Mouse (Mus musculus): ENCODE results near the gene Myadml2. TPM values are rescaled to one million over a fixed set of nuclear protein-coding genes. Genes with fewer than 3 reads are reported as not detected.
A peak's percentile ranks its signal among the peaks of the same experiment; 100 is the strongest.

Gene Myadml2
- polyA plus RNA-seq, 1 experiment from 2014 or later, result 6.7 TPM

DNA sequence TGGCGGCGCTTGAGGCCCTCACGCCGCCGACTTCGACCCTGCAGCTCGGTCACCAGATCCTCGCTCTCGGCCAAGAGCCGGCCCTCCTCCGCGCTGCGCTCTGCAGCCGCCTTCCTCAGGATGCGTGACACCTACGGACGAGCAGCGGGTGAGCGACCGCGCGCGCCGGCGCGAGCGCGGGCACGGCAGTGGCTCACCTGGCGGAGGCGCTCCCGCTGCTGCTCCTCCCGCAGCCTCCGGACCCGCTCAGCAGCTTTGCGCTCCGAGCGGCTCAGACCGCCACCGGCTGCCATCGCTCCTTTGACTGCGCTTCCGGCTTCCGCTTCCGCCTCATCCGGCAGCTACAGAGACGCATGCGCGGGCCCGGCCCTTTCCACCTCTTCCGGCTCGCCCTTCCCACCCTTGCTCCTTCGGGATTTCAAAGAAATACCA is 23.3 kb downstream of the Myadml2 start:
- Histone ChIP-seq H3K27me3 (ENCODE audit: insufficient read depth, poor library complexity, severe bottlenecking) (no peaks in the 10 kb centered on the region), H3K4me1 (peaks cover 38% of the 10 kb centered on the region), H3K27ac (peak overlapping the region; percentile 89), H3K9me3 (no peaks in the 10 kb centered on the region), H3K4me3 (peak overlapping the region; percentile 99), H3K36me3 (peaks cover 62% of the 10 kb centered on the region)
- peak; percentile 95 for DNase-seq (ENCODE audit: low spot score)
- WGBS, result 0% methylated on average over 53 of the region's 53 CpGs

DNA sequence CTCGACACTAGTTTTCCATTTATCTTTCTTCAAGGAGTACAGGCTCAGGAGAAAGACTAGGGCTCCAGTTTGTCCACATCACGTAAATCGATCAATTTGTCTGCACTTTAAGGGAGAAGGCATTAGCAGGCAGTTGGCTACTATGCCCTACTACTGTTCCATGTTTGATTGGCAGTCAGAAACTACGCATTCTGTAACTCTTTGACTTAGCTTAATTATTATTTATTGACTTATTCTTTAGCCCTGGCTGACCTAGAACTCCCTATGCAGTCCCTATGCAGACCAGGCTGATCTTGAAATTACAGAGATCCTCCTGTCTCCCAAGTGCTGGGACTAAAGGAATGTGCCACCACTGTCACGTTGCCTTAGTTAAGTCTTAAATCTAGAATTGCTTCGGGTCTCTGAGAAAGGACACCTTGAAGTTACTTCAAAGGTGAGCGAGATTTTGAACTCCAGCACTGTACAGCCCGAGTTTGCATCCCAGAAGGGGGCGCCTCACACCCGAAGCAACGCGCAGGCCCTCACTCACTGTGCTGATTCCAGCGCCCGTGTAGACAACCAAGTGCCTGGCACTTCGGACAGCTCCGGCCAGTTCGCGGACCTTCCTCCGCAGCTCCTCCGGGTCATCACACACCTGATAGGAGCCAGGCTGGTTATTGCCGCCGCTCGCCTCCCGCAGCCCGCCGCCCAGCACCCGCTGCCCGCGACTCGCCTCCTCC is 23.8 kb downstream of the Myadml2 start:
- H3K4me3 ChIP-seq, result peak overlapping the region; percentile 99
- no peaks in the 10 kb centered on the region for H3K27me3 ChIP-seq (ENCODE audit: insufficient read depth, poor library complexity, severe bottlenecking)
- peak overlapping the region; percentile 89 for H3K27ac ChIP-seq
- H3K9me3 ChIP-seq, result no peaks in the 10 kb centered on the region
- peak; percentile 92 for DNase-seq (ENCODE audit: low spot score)
- peaks cover 59% of the 10 kb centered on the region for H3K36me3 ChIP-seq
- H3K4me1 ChIP-seq, result peaks cover 33% of the 10 kb centered on the region
- 12% methylated on average over 30 of the region's 30 CpGs for WGBS

DNA sequence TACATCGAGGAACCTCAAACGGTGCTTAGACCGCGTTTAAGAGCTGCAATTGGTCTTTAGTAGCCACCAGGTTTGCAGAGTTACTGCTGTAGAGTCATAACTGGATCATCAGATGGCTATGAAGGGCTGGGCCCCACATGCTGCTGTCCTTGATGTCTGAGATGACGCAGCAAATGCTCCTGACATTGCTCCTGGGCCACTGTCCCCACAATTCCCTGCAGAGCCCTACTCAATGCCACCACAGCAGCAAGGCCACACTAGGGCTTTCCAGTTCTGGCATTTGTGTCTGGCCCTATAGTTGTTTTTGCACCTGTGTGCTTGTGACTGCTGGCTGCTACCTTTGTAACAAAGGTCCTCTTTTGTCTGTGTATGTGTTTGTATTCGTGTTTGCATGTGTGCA is 25.2 kb downstream of the Myadml2 start:
- Histone ChIP-seq H3K4me1 (peaks cover 31% of the 10 kb centered on the region), H3K4me3 (no peak overlapping the region), H3K27ac (no peak overlapping the region), H3K27me3 (ENCODE audit: insufficient read depth, poor library complexity, severe bottlenecking) (no peaks in the 10 kb centered on the region), H3K9me3 (no peaks in the 10 kb centered on the region), H3K36me3 (peaks cover 65% of the 10 kb centered on the region)
- 91% methylated on average over 6 of the region's 6 CpGs for WGBS
- DNase-seq (ENCODE audit: low spot score), result no peak

DNA sequence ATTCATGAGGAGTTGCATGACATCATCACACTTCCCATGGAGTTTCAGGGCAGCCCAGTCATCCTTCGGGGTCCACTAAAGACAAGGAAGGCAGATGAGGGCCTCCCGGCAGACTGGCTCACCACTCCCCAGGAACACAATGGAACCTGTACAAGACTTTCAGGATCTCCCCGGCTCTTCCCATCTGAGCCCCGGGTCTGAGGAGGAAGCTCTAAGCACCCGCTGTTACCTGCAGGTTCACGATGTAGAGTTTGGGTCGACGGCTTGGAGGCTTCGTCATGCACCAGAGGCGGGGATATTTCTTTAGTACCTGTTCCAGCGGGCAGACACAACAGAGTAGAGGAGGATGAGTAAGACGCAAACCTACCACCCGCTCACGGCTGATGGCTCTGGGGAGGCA is 27.8 kb downstream of the Myadml2 start:
- Histone ChIP-seq H3K4me3 (no peak overlapping the region), H3K4me1 (peaks cover 37% of the 10 kb centered on the region), H3K9me3 (no peaks in the 10 kb centered on the region), H3K27me3 (ENCODE audit: insufficient read depth, poor library complexity, severe bottlenecking) (no peaks in the 10 kb centered on the region), H3K27ac (no peak overlapping the region; the same call in 1 of the 2 replicates), H3K36me3 (peaks cover 60% of the 10 kb centered on the region)
- no peak for DNase-seq (ENCODE audit: low spot score)
- 90% methylated on average over 14 of the region's 14 CpGs for WGBS

DNA sequence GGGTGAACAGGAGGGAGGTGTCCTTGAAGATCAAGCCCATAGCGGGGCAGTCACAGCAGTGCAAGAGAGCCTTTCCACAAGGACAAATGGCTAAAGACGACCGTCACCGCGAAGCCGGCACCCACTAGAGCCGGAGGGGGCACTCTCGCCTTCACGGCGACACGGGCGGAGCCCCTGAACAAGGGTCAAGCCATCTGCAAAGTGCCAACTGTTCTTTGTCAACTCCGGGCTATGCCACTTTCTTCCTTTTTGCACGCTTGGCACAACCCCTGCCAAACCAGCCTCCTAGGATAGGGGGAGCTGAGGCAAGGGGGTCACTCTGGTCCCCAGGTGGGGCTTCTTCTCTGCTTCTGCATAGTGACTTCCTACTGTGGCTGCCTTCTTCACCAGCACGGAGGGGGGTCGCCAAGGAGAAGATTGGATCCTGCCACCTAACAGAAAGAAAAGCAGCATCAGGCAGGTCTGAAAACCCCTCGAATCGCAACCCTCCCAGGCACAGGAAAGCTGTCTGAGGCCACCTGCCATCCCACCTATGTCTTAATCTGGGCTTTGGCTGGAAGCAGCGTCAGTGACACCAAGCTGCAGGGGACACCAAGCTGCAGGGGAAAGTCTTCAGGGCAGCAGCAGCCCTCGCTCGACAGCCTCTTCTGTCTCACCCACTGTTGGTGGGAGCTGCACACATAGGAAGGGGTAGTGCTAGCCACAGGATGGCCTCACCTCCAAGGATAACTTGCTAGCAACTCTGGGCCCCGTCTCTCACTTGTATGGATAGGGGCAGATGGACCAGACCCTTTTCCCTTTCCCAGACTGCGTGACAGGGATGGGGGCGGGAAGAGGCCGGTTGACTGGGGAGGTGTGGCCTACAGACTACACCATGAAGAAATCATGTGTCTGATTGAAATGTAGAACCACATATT is 29.1 kb downstream of the Myadml2 start:
- H3K27me3 ChIP-seq (ENCODE audit: insufficient read depth, poor library complexity, severe bottlenecking), result no peaks in the 10 kb centered on the region
- WGBS, result 90% methylated on average over 25 of the region's 25 CpGs
- H3K4me3 ChIP-seq, result peak overlapping the region; percentile 79; the same call in 1 of the 2 replicates
- peaks cover 71% of the 10 kb centered on the region for H3K36me3 ChIP-seq
- H3K27ac ChIP-seq, result peak overlapping the region; percentile 89
- H3K4me1 ChIP-seq, result peaks cover 27% of the 10 kb centered on the region
- DNase-seq (ENCODE audit: low spot score), result no peak
- H3K9me3 ChIP-seq, result no peaks in the 10 kb centered on the region

DNA sequence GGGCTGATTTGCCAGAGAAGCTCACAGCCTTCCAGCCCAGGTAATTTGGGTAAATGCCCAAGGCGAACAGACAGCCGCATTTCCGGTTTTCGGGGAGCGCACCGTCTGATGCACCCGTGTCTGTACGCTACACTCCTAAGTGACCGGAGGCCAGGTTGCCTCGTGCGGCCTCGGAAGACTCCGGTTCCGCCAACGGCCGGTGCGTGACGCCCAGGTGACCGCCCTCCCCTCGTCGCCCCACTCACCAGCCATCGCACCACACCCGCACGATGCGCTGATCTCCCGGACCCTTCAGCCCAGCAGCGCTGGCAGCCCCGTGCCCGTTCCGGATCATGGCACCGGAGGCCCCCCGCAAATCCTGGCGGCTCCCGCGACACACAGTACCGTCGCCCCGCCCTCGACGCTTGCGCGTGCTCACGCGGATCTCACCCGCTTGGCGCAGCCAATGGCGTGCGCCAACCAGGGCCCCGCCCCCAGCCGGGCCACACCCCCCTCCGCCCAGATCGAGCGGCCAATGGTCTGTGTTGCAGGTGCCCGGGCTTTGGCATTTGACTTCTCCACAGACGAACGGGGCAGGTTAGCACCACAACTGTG is 30.3 kb downstream of the Myadml2 start, which contains the start of gene Pcyt2:
Pcyt2 (minus strand) TSS at position 418 of the 594 bp plus-strand sequence.
- WGBS, result under 1% methylated on average over 56 of the region's 56 CpGs
- peak within 1 kb of the TSS; percentile 89 for H3K27ac ChIP-seq

DNA sequence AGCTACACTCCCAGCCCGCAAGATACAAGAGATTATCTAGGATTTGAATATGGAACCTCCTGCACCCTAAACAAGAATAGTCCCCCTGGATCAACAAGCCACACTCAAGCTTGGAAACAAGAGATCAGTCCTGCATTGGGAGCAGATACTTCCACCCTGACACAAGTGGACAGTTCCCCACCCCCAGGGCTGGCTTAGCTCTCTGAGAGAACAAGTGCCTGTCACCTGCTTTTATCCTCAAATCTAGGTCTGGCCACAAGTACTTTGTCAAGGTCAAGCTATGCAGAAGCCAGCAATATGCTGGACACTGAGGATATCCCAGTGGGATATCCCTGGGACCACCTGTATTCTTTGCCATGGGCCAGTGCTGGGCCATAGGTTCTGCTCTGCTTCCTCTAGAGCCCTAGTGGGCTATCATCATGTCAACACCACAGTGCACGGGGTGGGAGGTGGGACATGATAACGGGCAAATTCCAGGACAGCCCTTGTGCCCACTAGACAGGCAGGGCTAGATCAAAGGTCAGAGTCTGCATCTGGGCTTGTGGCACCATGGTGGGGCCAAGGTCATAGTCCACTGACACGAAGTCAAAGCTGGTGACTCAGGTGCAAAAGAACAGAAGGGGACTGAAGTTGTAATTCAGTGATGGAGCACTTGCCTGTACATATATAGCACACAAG is 31.2 kb downstream of the Myadml2 start:
- Histone ChIP-seq H3K27me3 (ENCODE audit: insufficient read depth, poor library complexity, severe bottlenecking) (no peaks in the 10 kb centered on the region), H3K4me3 (peak overlapping the region; percentile 79), H3K27ac (peak overlapping the region; percentile 89), H3K36me3 (peaks cover 77% of the 10 kb centered on the region), H3K4me1 (peaks cover 20% of the 10 kb centered on the region), H3K9me3 (no peaks in the 10 kb centered on the region)
- DNase-seq (ENCODE audit: low spot score), result no peak
- 35% methylated on average over 4 of the region's 4 CpGs for WGBS

More for the DNA sequence above, 30.3 kb downstream of the Myadml2 start, which contains the start of gene Pcyt2:
- Histone ChIP-seq H3K9me3 (no peaks in the 10 kb centered on the region), H3K27me3 (ENCODE audit: insufficient read depth, poor library complexity, severe bottlenecking) (no peaks in the 10 kb centered on the region), H3K36me3 (peaks cover 75% of the 10 kb centered on the region), H3K4me3 (peak within 1 kb of the TSS; percentile 79), H3K4me1 (peaks cover 20% of the 10 kb centered on the region)
- DNase-seq (ENCODE audit: low spot score), result peak; percentile 96

DNA sequence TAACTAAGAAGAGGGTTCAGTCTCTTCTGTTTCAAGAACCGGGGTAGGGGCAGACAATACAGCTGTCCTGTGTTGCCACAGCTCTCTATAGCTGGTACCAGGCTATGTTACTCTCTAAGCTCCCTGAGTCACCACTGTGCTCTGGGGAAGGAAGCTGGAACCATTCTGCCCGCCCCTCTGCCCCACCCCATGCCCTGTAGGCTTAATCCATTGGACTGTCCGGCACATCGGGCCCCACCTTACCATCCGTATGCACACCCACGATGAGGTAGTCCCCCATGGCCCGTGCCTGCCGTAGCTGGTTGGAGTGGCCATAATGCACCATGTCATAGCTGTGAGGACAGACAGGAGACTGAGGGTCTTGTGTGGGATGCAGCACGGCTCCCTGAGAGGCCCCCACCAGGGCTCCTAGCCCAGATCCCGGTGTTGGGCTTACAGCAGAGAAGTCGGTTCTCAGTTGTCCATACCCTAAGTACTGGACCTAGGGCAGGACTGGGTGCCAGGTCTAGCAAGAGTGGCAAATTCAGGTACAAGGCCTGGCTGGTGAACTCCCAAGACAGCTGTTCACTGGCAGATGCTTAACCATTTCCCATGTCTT is 32.3 kb downstream of the Myadml2 start:
- no peaks in the 10 kb centered on the region; the same call in 1 of the 2 replicates for H3K27me3 ChIP-seq (ENCODE audit: insufficient read depth, poor library complexity, severe bottlenecking)
- H3K4me3 ChIP-seq, result 0 out of 2 replicates have a peak overlapping the region, but pooled peaks have one; percentile 9
- peaks cover 20% of the 10 kb centered on the region for H3K4me1 ChIP-seq
- no peak overlapping the region for H3K27ac ChIP-seq
- no peaks in the 10 kb centered on the region for H3K9me3 ChIP-seq
- no peak for DNase-seq (ENCODE audit: low spot score)
- peaks cover 77% of the 10 kb centered on the region for H3K36me3 ChIP-seq
- WGBS, result 89% methylated on average over 11 of the region's 11 CpGs

DNA sequence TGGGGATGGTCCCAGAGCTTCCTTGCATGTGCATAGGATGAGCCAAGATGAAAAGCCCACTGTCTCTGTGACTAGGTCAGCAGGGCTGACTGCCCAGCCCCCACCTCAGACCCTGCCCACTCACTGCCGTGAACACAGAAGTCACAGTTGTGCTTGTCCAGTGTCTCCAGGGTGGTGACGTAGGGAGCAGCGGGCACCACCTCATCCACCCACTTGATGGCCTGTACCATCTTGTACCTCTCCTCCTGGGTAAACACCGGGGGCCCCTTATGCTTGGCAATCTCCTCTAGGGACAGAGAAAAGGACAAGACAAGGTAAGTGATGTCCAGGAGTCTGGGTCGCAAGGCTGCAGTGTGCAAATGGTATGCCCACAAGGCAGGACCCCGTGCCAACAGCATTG is 32.8 kb downstream of the Myadml2 start:
- no peaks in the 10 kb centered on the region for H3K9me3 ChIP-seq
- peaks cover 77% of the 10 kb centered on the region for H3K36me3 ChIP-seq
- H3K4me3 ChIP-seq, result no peak overlapping the region
- WGBS, result 86% methylated on average over 6 of the region's 6 CpGs
- no peak for DNase-seq (ENCODE audit: low spot score)
- H3K27me3 ChIP-seq (ENCODE audit: insufficient read depth, poor library complexity, severe bottlenecking), result no peaks in the 10 kb centered on the region; the same call in 1 of the 2 replicates
- peaks cover 20% of the 10 kb centered on the region for H3K4me1 ChIP-seq
- H3K27ac ChIP-seq, result no peak overlapping the region

DNA sequence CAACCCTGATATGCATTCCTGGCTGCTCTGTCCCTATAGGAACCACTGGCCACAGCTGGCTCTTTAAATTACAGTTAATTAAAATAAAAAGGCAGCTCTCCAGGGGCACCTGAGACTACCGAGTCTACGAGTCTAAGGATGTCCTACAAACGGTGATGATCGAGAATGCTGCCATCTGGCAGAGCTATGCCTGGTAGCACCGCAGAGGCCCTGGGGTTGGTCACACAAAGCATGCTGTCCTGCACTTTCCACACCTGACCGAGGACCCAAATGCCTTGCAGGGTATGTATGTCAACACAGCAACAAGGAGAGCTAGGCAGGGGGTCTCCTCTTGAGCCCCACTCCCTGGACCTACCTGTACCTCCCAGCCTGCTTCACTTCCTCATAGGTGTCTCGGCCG is 34.0 kb downstream of the Myadml2 start:
- WGBS, result 89% methylated on average over 8 of the region's 8 CpGs
- Histone ChIP-seq H3K9me3 (no peaks in the 10 kb centered on the region), H3K36me3 (peaks cover 78% of the 10 kb centered on the region), H3K27me3 (ENCODE audit: insufficient read depth, poor library complexity, severe bottlenecking) (peaks cover 10% of the 10 kb centered on the region), H3K27ac (no peak overlapping the region), H3K4me1 (peaks cover 30% of the 10 kb centered on the region), H3K4me3 (no peak overlapping the region)
- DNase-seq (ENCODE audit: low spot score), result no peak

DNA sequence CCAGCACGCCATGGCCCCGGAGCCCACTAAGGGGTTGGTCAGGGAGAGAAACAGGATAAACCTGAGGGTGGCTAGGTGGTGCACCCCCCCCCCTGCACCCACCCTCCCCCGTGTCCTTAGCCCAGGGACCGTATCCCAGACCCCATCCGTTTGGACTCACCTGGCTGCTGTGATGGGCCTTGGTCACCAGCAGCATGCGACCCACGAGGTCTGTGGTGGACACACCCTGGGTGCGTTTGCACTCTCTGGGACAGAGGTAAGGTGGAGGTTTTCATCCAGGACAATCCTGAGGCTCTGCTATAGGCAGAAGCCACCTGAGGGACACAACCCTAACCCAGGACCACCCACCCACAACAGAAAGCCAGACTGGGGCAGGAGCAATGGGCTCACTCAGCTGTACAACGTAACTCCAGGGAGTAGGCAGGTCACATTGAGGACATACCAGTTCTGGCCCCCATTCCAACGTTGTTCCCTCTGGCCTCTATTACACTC is 34.4 kb downstream of the Myadml2 start:
- Histone ChIP-seq H3K4me1 (peaks cover 34% of the 10 kb centered on the region), H3K9me3 (no peaks in the 10 kb centered on the region), H3K27ac (no peak overlapping the region), H3K36me3 (peaks cover 74% of the 10 kb centered on the region), H3K27me3 (ENCODE audit: insufficient read depth, poor library complexity, severe bottlenecking) (peaks cover 12% of the 10 kb centered on the region), H3K4me3 (no peak overlapping the region)
- 82% methylated on average over 10 of the region's 10 CpGs for WGBS
- no peak for DNase-seq (ENCODE audit: low spot score)

DNA sequence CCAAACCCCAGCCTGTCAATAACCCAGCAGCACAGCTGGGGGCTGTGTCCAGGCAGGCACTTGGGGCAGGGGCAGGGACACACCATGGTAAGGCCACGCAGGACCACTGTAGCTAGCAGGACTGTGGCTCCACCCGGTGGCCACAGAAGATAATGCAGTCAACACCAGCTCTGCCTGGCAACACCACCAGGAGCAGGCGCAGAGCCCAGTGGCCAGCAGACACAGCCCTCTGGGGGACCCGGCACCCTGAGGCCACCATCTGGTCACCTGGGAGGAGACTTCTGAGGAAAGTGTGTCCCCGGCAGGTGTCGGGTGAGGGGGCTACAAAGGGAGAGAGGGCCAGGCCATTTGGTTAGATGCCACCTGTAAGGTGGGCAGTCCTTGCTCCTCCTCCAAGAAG is 35.2 kb downstream of the Myadml2 start:
- H3K27me3 ChIP-seq (ENCODE audit: insufficient read depth, poor library complexity, severe bottlenecking), result peaks cover 14% of the 10 kb centered on the region
- no peak overlapping the region for H3K27ac ChIP-seq
- H3K36me3 ChIP-seq, result peaks cover 66% of the 10 kb centered on the region
- H3K9me3 ChIP-seq, result no peaks in the 10 kb centered on the region
- peak; percentile 89 for DNase-seq (ENCODE audit: low spot score)
- H3K4me1 ChIP-seq, result peaks cover 38% of the 10 kb centered on the region
- peak overlapping the region; percentile 2; the same call in 1 of the 2 replicates for H3K4me3 ChIP-seq
- WGBS, result 37% methylated on average over 6 of the region's 6 CpGs

Data from heart, embryonic 10.5 days (tissue).